Mouse (Mus musculus) spleen, adult 2 months (tissue): ENCODE results near the gene Fhad1. TPM values are rescaled to one million over a fixed set of nuclear protein-coding genes. Genes with fewer than 3 reads are reported as not detected.

Source experiments
- DNase-seq, 2 experiments: peaks; one replicate each; pipeline versions ENCODE4 v3.0.0 to v3.0.0-alpha.2; 2012 to 2021; ENCODE audit warnings: low spot score in 2 of 2, low read depth in 1 of 2
- H3K27ac ChIP-seq: fragments of 200-500 bp; 2 replicates; pipeline ENCODE4 v1.5.1; 2012; ENCODE audit warnings: low read length, inconsistent platforms; ENCODE audit not compliant: insufficient read depth
- H3K27me3 ChIP-seq: fragments of 200-500 bp; 2 replicates; pipeline ENCODE4 v1.6.1; 2012; ENCODE audit warnings: mild to moderate bottlenecking, moderate library complexity, low read length, inconsistent platforms; ENCODE audit not compliant: control insufficient read depth, insufficient read depth
- H3K36me3 ChIP-seq: fragments of 200-500 bp; 2 replicates; pipeline ENCODE4 v1.6.1; 2012; ENCODE audit warnings: mild to moderate bottlenecking, low read length, inconsistent platforms; ENCODE audit not compliant: control insufficient read depth, insufficient read depth
- H3K4me1 ChIP-seq: fragments of 200-500 bp; 2 replicates; pipeline ENCODE4 v1.6.1; 2011; ENCODE audit warnings: inconsistent platforms; ENCODE audit not compliant: control insufficient read depth, insufficient read depth, insufficient read length
- H3K4me3 ChIP-seq: fragments of 200-500 bp; 2 replicates; pipeline ENCODE4 v1.5.1; 2011; ENCODE audit warnings: mild to moderate bottlenecking, inconsistent platforms; ENCODE audit not compliant: insufficient read depth, insufficient read length; ENCODE audit errors: extremely low read depth
- CTCF ChIP-seq: fragments of 200-500 bp; IDR thresholded peaks from 2 replicates; pipeline ENCODE4 v1.5.1; 2011; ENCODE audit warnings: mild to moderate bottlenecking, inconsistent platforms; ENCODE audit not compliant: insufficient read depth, insufficient read length, insufficient replicate concordance; ENCODE audit errors: extremely low read depth
- POLR2A ChIP-seq: fragments of 200-500 bp; IDR thresholded peaks from 2 replicates; pipeline ENCODE4 v1.6.1; 2011; ENCODE audit warnings: low read depth, low read length, inconsistent platforms
- WGBS: fragments of 180-500 bp; shearing (Covaris S2); methylation state at CpG from one replicate; pipeline ENCODE4 v1.1.7; 2018; 5-methylcytosine and 5-hydroxymethylcytosine counted together
- polyA plus RNA-seq: library from polyadenylated mRNA; depleted of rRNA; stranded (reverse); fragments of >200 nt; gene quantifications from 2 replicates; pipeline ENCODE4 v1.2.3, GENCODE M21; 2012

The Fhad1 gene
- polyA plus RNA-seq, 1 experiment, result 0.12 TPM

- Histone ChIP-seq H3K4me1 (no peaks in the 10 kb centered on the region), H3K4me3 (no peak overlapping the region), H3K27me3 (no peaks in the 10 kb centered on the region), H3K27ac (no peak overlapping the region), H3K36me3 (no peaks in the 10 kb centered on the region)
- TF ChIP-seq POLR2A (no peak), CTCF (no peak)
- 84% methylated on average over 8 of the region's 8 CpGs for WGBS
- DNase-seq, result no peak
Observed at GRCm38 (mm10) chr4:141893157-141893784, 121.6 kb downstream of the Fhad1 start.

GRCm38 (mm10) chr4:141886385-141886968 lies 128.4 kb downstream of the Fhad1 start:
- no peak for DNase-seq
- TF ChIP-seq POLR2A (no peak), CTCF (no peak)
- H3K27ac ChIP-seq, result no peak overlapping the region
- 42% methylated on average over 6 of the region's 6 CpGs for WGBS
- H3K4me1 ChIP-seq, result no peaks in the 10 kb centered on the region
- H3K27me3 ChIP-seq, result no peaks in the 10 kb centered on the region
- H3K36me3 ChIP-seq, result no peaks in the 10 kb centered on the region
- H3K4me3 ChIP-seq, result no peak overlapping the region

DNA sequence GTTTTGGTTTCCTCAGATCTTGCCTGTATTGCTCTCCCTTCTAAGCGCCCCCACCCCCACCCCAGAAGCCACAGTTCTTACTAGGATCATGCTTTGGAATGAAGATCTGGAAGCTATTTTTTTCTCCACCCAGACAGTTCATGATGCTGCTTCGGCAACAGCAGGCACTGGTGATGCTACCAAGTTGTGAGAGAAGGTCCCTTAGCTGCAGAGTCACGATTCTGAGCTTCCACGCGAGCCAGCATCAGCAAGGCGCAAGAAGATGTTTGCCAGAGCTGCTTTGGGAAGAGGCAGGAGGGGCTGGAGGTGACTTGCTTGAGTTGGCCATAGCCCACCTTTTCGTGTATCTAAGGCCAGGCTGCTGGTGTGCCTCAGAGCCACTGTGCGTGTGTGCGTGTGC lies 129.4 kb downstream of the Fhad1 start:
- Histone ChIP-seq H3K4me3 (no peak overlapping the region), H3K36me3 (no peaks in the 10 kb centered on the region), H3K27ac (no peak overlapping the region), H3K27me3 (no peaks in the 10 kb centered on the region), H3K4me1 (no peaks in the 10 kb centered on the region)
- no peak for TF ChIP-seq CTCF
- no peak for TF ChIP-seq POLR2A
- 85% methylated on average over 9 of the region's 9 CpGs for WGBS
- no peak for DNase-seq

GRCm38 (mm10) chr4:141882858-141883257 lies 132.0 kb downstream of the Fhad1 start:
- H3K27ac ChIP-seq, result no peak overlapping the region
- H3K27me3 ChIP-seq, result no peaks in the 10 kb centered on the region
- H3K4me1 ChIP-seq, result no peaks in the 10 kb centered on the region
- 89% methylated on average over 7 of the region's 7 CpGs for WGBS
- TF ChIP-seq POLR2A (no peak), CTCF (no peak)
- no peak for DNase-seq
- H3K4me3 ChIP-seq, result no peak overlapping the region
- no peaks in the 10 kb centered on the region for H3K36me3 ChIP-seq

GRCm38 (mm10) chr4:141881950-141882349 lies 132.9 kb downstream of the Fhad1 start:
- H3K4me1 ChIP-seq, result no peaks in the 10 kb centered on the region
- TF ChIP-seq POLR2A, result no peak
- TF ChIP-seq CTCF, result no peak
- no peaks in the 10 kb centered on the region for H3K36me3 ChIP-seq
- no peaks in the 10 kb centered on the region for H3K27me3 ChIP-seq
- H3K27ac ChIP-seq, result no peak overlapping the region
- WGBS, result 85% methylated on average over 5 of the region's 5 CpGs
- DNase-seq, result no peak
- no peak overlapping the region for H3K4me3 ChIP-seq

- Histone ChIP-seq H3K36me3 (no peaks in the 10 kb centered on the region), H3K27ac (no peak overlapping the region), H3K27me3 (no peaks in the 10 kb centered on the region), H3K4me3 (no peak overlapping the region), H3K4me1 (no peaks in the 10 kb centered on the region)
- TF ChIP-seq CTCF (no peak), POLR2A (no peak)
- 87% methylated on average over 10 of the region's 10 CpGs for WGBS
- DNase-seq, result no peak
Observed at GRCm38 (mm10) chr4:141881289-141881914, 133.5 kb downstream of the Fhad1 start.

DNA sequence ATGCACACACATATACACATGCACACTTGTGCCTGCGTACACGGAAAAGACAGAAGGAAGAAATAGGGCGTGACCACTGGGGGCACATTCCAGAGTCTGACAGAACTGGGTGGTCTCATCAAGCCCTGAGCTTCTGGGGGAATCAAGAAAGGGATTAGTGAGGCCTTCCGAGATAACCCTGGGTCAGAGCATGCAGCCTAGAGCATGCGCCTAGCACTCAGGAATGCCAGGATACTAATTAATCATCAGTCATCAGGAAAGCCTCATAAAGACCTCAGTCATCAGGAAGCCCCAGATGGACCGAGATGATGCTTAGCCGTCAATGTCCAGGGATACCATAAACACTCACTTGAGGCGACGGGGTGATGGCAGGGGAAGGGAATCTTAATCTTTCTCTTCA lies 135.0 kb downstream of the Fhad1 start:
- WGBS, result 92% methylated on average over 9 of the region's 9 CpGs
- no peak for DNase-seq
- no peak overlapping the region for H3K4me3 ChIP-seq
- H3K27ac ChIP-seq, result no peak overlapping the region
- TF ChIP-seq POLR2A, result no peak
- TF ChIP-seq CTCF, result no peak
- H3K36me3 ChIP-seq, result no peaks in the 10 kb centered on the region
- no peaks in the 10 kb centered on the region for H3K27me3 ChIP-seq
- H3K4me1 ChIP-seq, result no peaks in the 10 kb centered on the region
